Mouse (Mus musculus) lung, adult 2 months (tissue): ENCODE measurements at regions not wholly inside any gene's neighbourhood (a gene's known extent, or its start where the extent isn't known, plus 50 kb on each side); places are given as distances from the start of the nearest gene placed in this dataset.

ENCODE experiments used
- CTCF ChIP-seq: fragments of 200-500 bp; IDR thresholded peaks from 2 replicates; pipeline ENCODE4 v1.5.1; 2011; ENCODE audit warnings: mild to moderate bottlenecking, low read length, control low read depth; ENCODE audit not compliant: insufficient read depth
- POLR2A ChIP-seq: fragments of 200-500 bp; IDR thresholded peaks from 2 replicates; pipeline ENCODE4 v1.6.1; 2011; ENCODE audit warnings: low read depth, mild to moderate bottlenecking, control low read depth, low read length, borderline replicate concordance; ENCODE audit errors: extremely low read depth

DNA sequence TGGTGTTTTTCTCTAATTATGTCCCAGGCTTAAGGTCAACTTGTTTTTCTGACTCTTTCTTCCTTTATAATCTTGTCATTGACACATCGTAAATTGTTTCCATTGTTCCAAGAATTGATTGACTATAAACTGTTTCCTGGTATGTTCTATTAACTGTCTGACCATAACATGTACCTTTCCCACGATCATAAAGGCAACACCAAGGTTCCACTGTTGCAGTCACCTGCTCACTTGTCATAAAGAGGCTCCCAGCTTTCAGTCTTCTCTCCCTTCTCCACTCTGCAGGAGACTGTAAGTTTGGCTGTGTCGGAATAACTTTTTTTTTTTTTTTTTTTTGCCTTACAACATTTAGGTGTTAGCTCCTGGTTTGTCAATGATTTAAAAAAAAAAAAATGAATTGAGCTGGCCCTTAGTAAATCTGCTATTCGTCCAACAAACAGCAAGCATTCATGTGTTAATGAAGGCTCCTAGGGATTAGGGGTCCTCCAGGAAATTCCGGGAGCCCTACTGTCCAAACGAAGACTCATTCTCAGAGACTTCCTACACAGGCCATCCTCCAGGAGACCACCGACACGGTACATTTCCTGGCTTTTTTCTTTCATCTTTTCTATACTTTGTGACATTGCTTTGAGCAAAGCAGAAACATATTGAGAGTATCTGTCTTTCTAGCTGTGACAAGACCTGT lies 122.2 kb upstream of the Trim24 start:
- TF ChIP-seq POLR2A (no peak), CTCF (no peak)
